Mouse (Mus musculus): Measurements from ENCODE around the gene L3mbtl4. TPM values are rescaled to one million over a fixed set of nuclear protein-coding genes. Genes with fewer than 3 reads are reported as not detected.

Gene L3mbtl4
- total RNA-seq, 1 experiment, result not detected

GRCm38 (mm10) chr17:68308381-68308780, 34.8 kb downstream of the L3mbtl4 start:
- Histone ChIP-seq H3K27ac (ENCODE audit: insufficient read depth, low read depth, low read length, poor library complexity, severe bottlenecking) (no peak overlapping the region), H3K4me3 (ENCODE audit: insufficient read depth in 1 of 2, low read depth in 1 of 2, low read length in 2 of 2, poor library complexity in 1 of 2, severe bottlenecking in 1 of 2) (no peak overlapping the region), H3K36me3 (ENCODE audit: control insufficient read depth, insufficient read depth, low read length, poor library complexity, severe bottlenecking) (no peaks in the 10 kb centered on the region), H3K9ac (ENCODE audit: insufficient read depth, low read depth, low read length, poor library complexity, severe bottlenecking) (no peak overlapping the region), H3K9me3 (ENCODE audit: control insufficient read depth, insufficient read depth, low read depth, low read length) (no peaks in the 10 kb centered on the region), H3K4me1 (ENCODE audit: control insufficient read depth in 2 of 2, insufficient read depth in 2 of 2, low read length in 2 of 2, poor library complexity in 1 of 2) (no peaks in the 10 kb centered on the region)
- DNase-seq (ENCODE audit: low read depth, low spot score), result no peak
- in situ Hi-C loops (cut with MboI; ENCODE audit: low sequenced_read_pairs in 2 of 2, unreplicated experiment in 2 of 2), result no loop called here
- TF ChIP-seq HCFC1 (IDR thresholded peaks at IDR 0.05; ENCODE audit: borderline replicate concordance, insufficient read depth, low read length) (no peak), MAFK (IDR thresholded peaks at IDR 0.05; ENCODE audit: insufficient read depth, low read depth, low read length) (no peak), ZNF384 (IDR thresholded peaks at IDR 0.05; ENCODE audit: low read depth, low read length) (no peak), ZC3H11A (IDR thresholded peaks at IDR 0.05; ENCODE audit: borderline replicate concordance, low read depth, low read length) (no peak), CHD2 (IDR thresholded peaks at IDR 0.05; ENCODE audit: low read depth, low read length) (no peak)

GRCm38 (mm10) chr17:68312286-68312927, 38.8 kb downstream of the L3mbtl4 start:
- Histone ChIP-seq H3K36me3 (ENCODE audit: control insufficient read depth, insufficient read depth, low read length, poor library complexity, severe bottlenecking) (no peaks in the 10 kb centered on the region), H3K4me3 (ENCODE audit: insufficient read depth in 1 of 2, low read depth in 1 of 2, low read length in 2 of 2, poor library complexity in 1 of 2, severe bottlenecking in 1 of 2) (no peak overlapping the region), H3K4me1 (ENCODE audit: control insufficient read depth in 2 of 2, insufficient read depth in 2 of 2, low read length in 2 of 2, poor library complexity in 1 of 2) (no peaks in the 10 kb centered on the region), H3K9me3 (ENCODE audit: control insufficient read depth, insufficient read depth, low read depth, low read length) (no peaks in the 10 kb centered on the region), H3K9ac (ENCODE audit: insufficient read depth, low read depth, low read length, poor library complexity, severe bottlenecking) (no peak overlapping the region), H3K27ac (ENCODE audit: insufficient read depth, low read depth, low read length, poor library complexity, severe bottlenecking) (no peak overlapping the region)
- in situ Hi-C loops (cut with MboI; ENCODE audit: low sequenced_read_pairs in 2 of 2, unreplicated experiment in 2 of 2), result no loop called here
- TF ChIP-seq CHD2 (IDR thresholded peaks at IDR 0.05; ENCODE audit: low read depth, low read length) (no peak), HCFC1 (IDR thresholded peaks at IDR 0.05; ENCODE audit: borderline replicate concordance, insufficient read depth, low read length) (no peak), ZNF384 (IDR thresholded peaks at IDR 0.05; ENCODE audit: low read depth, low read length) (no peak), MAFK (IDR thresholded peaks at IDR 0.05; ENCODE audit: insufficient read depth, low read depth, low read length) (no peak), ZC3H11A (IDR thresholded peaks at IDR 0.05; ENCODE audit: borderline replicate concordance, low read depth, low read length) (no peak)
- no peak for DNase-seq (ENCODE audit: low read depth, low spot score)

GRCm38 (mm10) chr17:68320940-68321339, 47.3 kb downstream of the L3mbtl4 start:
- Histone ChIP-seq H3K36me3 (ENCODE audit: control insufficient read depth, insufficient read depth, low read length, poor library complexity, severe bottlenecking) (no peaks in the 10 kb centered on the region), H3K9ac (ENCODE audit: insufficient read depth, low read depth, low read length, poor library complexity, severe bottlenecking) (no peak overlapping the region), H3K27ac (ENCODE audit: insufficient read depth, low read depth, low read length, poor library complexity, severe bottlenecking) (no peak overlapping the region), H3K9me3 (ENCODE audit: control insufficient read depth, insufficient read depth, low read depth, low read length) (no peaks in the 10 kb centered on the region), H3K4me1 (ENCODE audit: control insufficient read depth in 2 of 2, insufficient read depth in 2 of 2, low read length in 2 of 2, poor library complexity in 1 of 2) (no peaks in the 10 kb centered on the region), H3K4me3 (ENCODE audit: insufficient read depth in 1 of 2, low read depth in 1 of 2, low read length in 2 of 2, poor library complexity in 1 of 2, severe bottlenecking in 1 of 2) (no peak overlapping the region)
- TF ChIP-seq ZC3H11A (IDR thresholded peaks at IDR 0.05; ENCODE audit: borderline replicate concordance, low read depth, low read length) (no peak), MAFK (IDR thresholded peaks at IDR 0.05; ENCODE audit: insufficient read depth, low read depth, low read length) (no peak), CHD2 (IDR thresholded peaks at IDR 0.05; ENCODE audit: low read depth, low read length) (no peak), ZNF384 (IDR thresholded peaks at IDR 0.05; ENCODE audit: low read depth, low read length) (no peak)
- in situ Hi-C loops (cut with MboI; ENCODE audit: low sequenced_read_pairs in 2 of 2, unreplicated experiment in 2 of 2), result no loop called here
- no peak for DNase-seq (ENCODE audit: low read depth, low spot score)

GRCm38 (mm10) chr17:68322607-68323006, 49.0 kb downstream of the L3mbtl4 start:
- no peaks in the 10 kb centered on the region for H3K9me3 ChIP-seq (ENCODE audit: control insufficient read depth, insufficient read depth, low read depth, low read length)
- no peak for DNase-seq (ENCODE audit: low read depth, low spot score)
- no peak overlapping the region for H3K4me3 ChIP-seq (ENCODE audit: insufficient read depth in 1 of 2, low read depth in 1 of 2, low read length in 2 of 2, poor library complexity in 1 of 2, severe bottlenecking in 1 of 2)
- H3K9ac ChIP-seq (ENCODE audit: insufficient read depth, low read depth, low read length, poor library complexity, severe bottlenecking), result no peak overlapping the region
- in situ Hi-C loops (cut with MboI; ENCODE audit: low sequenced_read_pairs in 2 of 2, unreplicated experiment in 2 of 2), result no loop called here
- no peak overlapping the region for H3K27ac ChIP-seq (ENCODE audit: insufficient read depth, low read depth, low read length, poor library complexity, severe bottlenecking)
- TF ChIP-seq CHD2 (IDR thresholded peaks at IDR 0.05; ENCODE audit: low read depth, low read length) (no peak), HCFC1 (IDR thresholded peaks at IDR 0.05; ENCODE audit: borderline replicate concordance, insufficient read depth, low read length) (no peak), MAFK (IDR thresholded peaks at IDR 0.05; ENCODE audit: insufficient read depth, low read depth, low read length) (no peak), ZC3H11A (IDR thresholded peaks at IDR 0.05; ENCODE audit: borderline replicate concordance, low read depth, low read length) (no peak), ZNF384 (IDR thresholded peaks at IDR 0.05; ENCODE audit: low read depth, low read length) (no peak)
- H3K36me3 ChIP-seq (ENCODE audit: control insufficient read depth, insufficient read depth, low read length, poor library complexity, severe bottlenecking), result no peaks in the 10 kb centered on the region
- H3K4me1 ChIP-seq (ENCODE audit: control insufficient read depth in 2 of 2, insufficient read depth in 2 of 2, low read length in 2 of 2, poor library complexity in 1 of 2), result no peaks in the 10 kb centered on the region

Measured in ES-E14 (cell line).